In the genomic region with DNA sequence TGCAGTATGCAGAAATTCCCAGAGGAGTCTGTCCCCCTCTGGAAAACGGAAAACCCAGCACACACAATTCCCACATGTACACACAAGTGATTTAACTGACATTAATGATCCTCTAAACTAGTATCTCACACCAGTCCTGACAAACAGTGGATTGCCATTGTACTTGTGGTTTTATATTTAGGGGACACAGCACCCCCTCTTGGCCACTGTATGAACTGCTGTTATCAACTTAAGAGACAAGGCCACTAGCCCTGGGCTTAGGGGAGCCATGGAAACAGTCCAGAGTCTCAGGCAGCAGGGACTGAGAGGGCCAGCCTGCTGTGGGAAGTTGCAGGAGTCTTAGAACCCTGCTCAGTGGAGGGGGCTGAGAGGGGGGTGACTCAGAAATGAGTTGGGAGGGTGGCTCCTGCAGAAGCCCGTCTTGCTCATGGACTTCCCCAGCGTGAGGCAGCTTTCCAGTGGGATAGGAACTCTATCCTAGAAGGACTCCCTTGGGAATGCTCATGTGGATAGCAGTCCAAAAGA, we compare ENCODE assay signal across 9 mouse cellular contexts. TPM values are rescaled to one million over a fixed set of nuclear protein-coding genes. Genes with fewer than 3 reads are reported as not detected.
DNase-seq lines count a peak whose midpoint lies in the region; ATAC-seq and TF ChIP-seq lines count a peak whose summit lies in the region.
"Had no signal": no experiment of that assay in that cellular context is flagged by ENCODE, and none has a peak within 500 bp of the region (broad histone marks: within the 10 kb centered on the region; RNA-seq: fewer than 3 reads in every experiment).

No protein-coding gene starts in this region.

- peaks cover 67% of the 10 kb centered on the region for H3K27me3 ChIP-seq in CH12.LX (replicated peaks)

- ATAC-seq in megakaryocyte progenitor cell, adult 5-6 weeks (replicated peaks; ENCODE audit: poor library complexity): peak; percentile 72

- TF ChIP-seq EP300 in CH12.LX (IDR thresholded peaks at IDR 0.05; ENCODE audit: low read length): no peak

- DNase-seq in layer of hippocampus, adult 11-12 months (ENCODE audit: low spot score): peak; percentile 25
- no peak for DNase-seq in layer of hippocampus, adult 9-10 months (ENCODE audit: low spot score)
- peak; percentile 48 for DNase-seq in CH12.LX (ENCODE audit: extremely low read depth)
- peak; percentile 13 for DNase-seq in T-cell, adult 2 months (ENCODE audit: low spot score)
- no peak for DNase-seq in adrenal gland, adult 2 months
- DNase-seq in layer of hippocampus, postnatal 14 days (ENCODE audit: low spot score in 2 of 2): no peak

- no peaks in the 10 kb centered on the region for H3K36me3 ChIP-seq in CH12.LX (replicated peaks in 1 of 2; ENCODE audit: control insufficient read depth in 1 of 2, insufficient read depth in 1 of 2, low read length in 1 of 2)

- no peak for TF ChIP-seq POLR2A in CH12.LX (IDR thresholded peaks at IDR 0.05; ENCODE audit: low read depth, low read length)

- peaks cover 4% of the 10 kb centered on the region for H3K9me3 ChIP-seq in CH12.LX (replicated peaks; ENCODE audit: low read length)

- TF ChIP-seq RAD21 in CH12.LX (IDR thresholded peaks at IDR 0.05; ENCODE audit: low read depth, low read length): peak; percentile 59

- peak; percentile 37 to 76; a peak in 2 of 4 replicates for TF ChIP-seq CTCF in CH12.LX (conservative IDR thresholded peaks at IDR 0.05 in 1 of 2, IDR thresholded peaks at IDR 0.05 in 1 of 2; ENCODE audit: low read depth in 2 of 2, low read length in 2 of 2)

- H3K4me2 ChIP-seq in CH12.LX (ENCODE audit: insufficient read depth, low read depth, poor library complexity, severe bottlenecking): no peak overlapping the region

- no peaks in the 10 kb centered on the region for H3K4me1 ChIP-seq in CH12.LX (ENCODE audit: control insufficient read depth in 1 of 2, insufficient read depth in 2 of 2)

- H3K4me3 ChIP-seq in CH12.LX (replicated peaks in 1 of 3; ENCODE audit: low read depth in 2 of 3, low read length in 2 of 3, poor library complexity in 1 of 3): no peak overlapping the region

- no peaks in the 10 kb centered on the region for H3K79me2 ChIP-seq in CH12.LX (replicated peaks; ENCODE audit: control insufficient read depth, extremely low read depth, insufficient read depth, poor library complexity, severe bottlenecking)

- in situ Hi-C loops in CH12.LX (cut with MboI; ENCODE audit: low pct_ligation_motif_present, low pct_unique_long_range_greater_than_20kb, low sequenced_read_pairs): no loop called here

- H3K27ac ChIP-seq in CH12.LX (ENCODE audit: insufficient read depth, low read depth): no peak overlapping the region

- dilution Hi-C loops in CH12.LX (cut with MboI; ENCODE audit: extremely low pct_ligation_motif_present, extremely low pct_unique_long_range_greater_than_20kb, low sequenced_read_pairs): no loop called here

- no peak overlapping the region for H3K9ac ChIP-seq in CH12.LX (ENCODE audit: insufficient read depth, low read depth)

TF ChIP-seq in CH12.LX, 34 proteins besides CTCF, POLR2A, EP300 and RAD21:
- no peak for TF ChIP-seq E2F4 (IDR thresholded peaks at IDR 0.05; ENCODE audit: insufficient replicate concordance, low read depth, low read length)
- TF ChIP-seq BHLHE40 (IDR thresholded peaks at IDR 0.05; ENCODE audit: low read depth, low read length): no peak
- no peak for TF ChIP-seq MXI1 (IDR thresholded peaks at IDR 0.05; ENCODE audit: low read depth, low read length)
- no peak for TF ChIP-seq ZMIZ1 (IDR thresholded peaks at IDR 0.05; ENCODE audit: low read depth, low read length)
- TF ChIP-seq HCFC1 (IDR thresholded peaks at IDR 0.05; ENCODE audit: low read depth, low read length): no peak
- TF ChIP-seq SMC3 (IDR thresholded peaks at IDR 0.05; ENCODE audit: low read depth, low read length): peak; percentile 53
- no peak for TF ChIP-seq IRF4 (IDR thresholded peaks at IDR 0.05; ENCODE audit: low read depth, low read length)
- no peak for TF ChIP-seq MAFK (IDR thresholded peaks at IDR 0.05; ENCODE audit: insufficient replicate concordance, low read length)
- no peak for TF ChIP-seq TCF12 (IDR thresholded peaks at IDR 0.05; ENCODE audit: low read depth, low read length)

RNA-seq across cellular contexts. Expression of a gene that starts 4.2 kb away (rescaled TPM):
- total RNA-seq in CH12.LX (2012; rRNA removed) (not detected in 2 replicates), CH12.LX (2014; rRNA removed) (not detected in 2 replicates)
- polyA plus RNA-seq in CH12.LX (2012; ENCODE audit: insufficient read length, low read depth): not detected in 2 replicates
- total RNA-seq in megakaryocyte progenitor cell, adult 5-6 weeks (2015): not detected in 2 replicates
- total RNA-seq in megakaryocyte progenitor cell, adult 5-6 weeks (2017): not detected in 2 replicates
- total RNA-seq in adrenal gland, adult 2 months (2021): not detected
- not detected in 2 replicates for polyA plus RNA-seq in adrenal gland, adult 2 months (2012; rRNA removed)
- total RNA-seq in layer of hippocampus, postnatal 14 days (2021): not detected
- total RNA-seq: layer of hippocampus, postnatal 10 days had no signal
- polyA plus RNA-seq: neural tube, embryonic 14.5 days had no signal

RNA-seq across cellular contexts. Expression of a gene that starts 18.2 kb away (rescaled TPM):
- not detected in 2 replicates for total RNA-seq in CH12.LX (2012; rRNA removed)
- not detected in 2 replicates for total RNA-seq in CH12.LX (2014; rRNA removed)
- not detected in 2 replicates for polyA plus RNA-seq in CH12.LX (2012; ENCODE audit: insufficient read length, low read depth)
- not detected in 2 replicates for total RNA-seq in megakaryocyte progenitor cell, adult 5-6 weeks (2015)
- total RNA-seq in megakaryocyte progenitor cell, adult 5-6 weeks (2017): not detected in 2 replicates
- total RNA-seq in adrenal gland, adult 2 months (2021): not detected
- not detected in 2 replicates for polyA plus RNA-seq in adrenal gland, adult 2 months (2012; rRNA removed)
- total RNA-seq in layer of hippocampus, postnatal 14 days (2021): not detected
- total RNA-seq: layer of hippocampus, postnatal 10 days had no signal
- polyA plus RNA-seq: neural tube, embryonic 14.5 days had no signal

RNA-seq across cellular contexts. Expression of a gene that starts 22.0 kb away (rescaled TPM):
- total RNA-seq in CH12.LX (2012; rRNA removed) (0.17 TPM in 1 of 2 replicates, not detected in the other), CH12.LX (2014; rRNA removed) (0.19 TPM in 1 of 2 replicates, not detected in the other)
- not detected in 2 replicates for polyA plus RNA-seq in CH12.LX (2012; ENCODE audit: insufficient read length, low read depth)
- total RNA-seq in megakaryocyte progenitor cell, adult 5-6 weeks (2015): 0.54 and 1.6 TPM in 2 replicates
- total RNA-seq in megakaryocyte progenitor cell, adult 5-6 weeks (2017): 0.91 and 2.4 TPM in 2 replicates
- total RNA-seq in adrenal gland, adult 2 months (2021): 1 to 10 TPM in 1 of 2 experiments, under 1 TPM in 1; 0.66 to 1.1 TPM
- polyA plus RNA-seq in adrenal gland, adult 2 months (2012; rRNA removed): 2.5 and 2.7 TPM in 2 replicates
- total RNA-seq in layer of hippocampus, postnatal 14 days (2021): not detected
- total RNA-seq: layer of hippocampus, postnatal 10 days had no signal
- polyA plus RNA-seq: neural tube, embryonic 14.5 days had no signal

RNA-seq across cellular contexts. Expression of a gene that starts 41.9 kb away (rescaled TPM):
- total RNA-seq in CH12.LX (2012; rRNA removed) (2.6 and 2.7 TPM in 2 replicates), CH12.LX (2014; rRNA removed) (1.6 and 1.7 TPM in 2 replicates)
- polyA plus RNA-seq in CH12.LX (2012; ENCODE audit: insufficient read length, low read depth): 1.1 and 1.3 TPM in 2 replicates
- 9.6 and 12.0 TPM in 2 replicates for total RNA-seq in megakaryocyte progenitor cell, adult 5-6 weeks (2015)
- 11.3 and 12.0 TPM in 2 replicates for total RNA-seq in megakaryocyte progenitor cell, adult 5-6 weeks (2017)
- total RNA-seq in adrenal gland, adult 2 months (2021): 1 to 10 TPM; 3.2 to 3.6 TPM
- 8.5 and 8.9 TPM in 2 replicates for polyA plus RNA-seq in adrenal gland, adult 2 months (2012; rRNA removed)
- total RNA-seq in layer of hippocampus, postnatal 14 days (2021): under 1 TPM in 1 of 2 experiments, not detected in 1; 0.19 TPM

RNA-seq across cellular contexts. Expression of a gene that starts 48.9 kb away (rescaled TPM):
- total RNA-seq in CH12.LX (2012; rRNA removed) (not detected in 2 replicates), CH12.LX (2014; rRNA removed) (not detected in 2 replicates)
- not detected in 2 replicates for polyA plus RNA-seq in CH12.LX (2012; ENCODE audit: insufficient read length, low read depth)
- not detected in 2 replicates for total RNA-seq in megakaryocyte progenitor cell, adult 5-6 weeks (2015)
- total RNA-seq in megakaryocyte progenitor cell, adult 5-6 weeks (2017): not detected in 2 replicates
- not detected for total RNA-seq in adrenal gland, adult 2 months (2021)
- polyA plus RNA-seq in adrenal gland, adult 2 months (2012; rRNA removed): not detected in 2 replicates
- total RNA-seq in layer of hippocampus, postnatal 14 days (2021): not detected
- polyA plus RNA-seq: neural tube, embryonic 14.5 days had no signal

Comparison
In these comparisons a context has a peak if more than half of its experiments do, and no peak if none do; other contexts are left out.
1. DNase-seq: peak in layer of hippocampus, adult 11-12 months (single experiment), CH12.LX (single experiment) and T-cell, adult 2 months (single experiment); none in layer of hippocampus, adult 9-10 months (single experiment), adrenal gland, adult 2 months (single experiment) and layer of hippocampus, postnatal 14 days (0 of 2).